Mouse (Mus musculus) midbrain, postnatal 0 days (tissue): Measurements from ENCODE around the gene Pear1. TPM values are rescaled to one million over a fixed set of nuclear protein-coding genes. Genes with fewer than 3 reads are reported as not detected.

Experiments
- ATAC-seq: fragments of 200-750 bp; cut with Nextera tagmentation; 2 replicates; pipeline ENCODE4 v1.8.0; 2017; ENCODE audit warnings: moderate number of reproducible peaks, mild to moderate bottlenecking, moderate TSS enrichment, moderate library complexity; ENCODE audit not compliant: low FRiP score
- DNase-seq: peaks from one replicate; pipeline ENCODE4 v3.0.0-alpha.2; 2015; ENCODE audit warnings: low spot score
- H3K27ac ChIP-seq: fragments of 300-500 bp; sonication (generic); 2 replicates; pipeline ENCODE4 v1.5.1; 2014; ENCODE audit warnings: low read depth, mild to moderate bottlenecking, low read length, mixed read lengths
- H3K27me3 ChIP-seq: fragments of 300-500 bp; sonication (generic); 2 replicates; pipeline ENCODE4 v1.6.1; 2014; ENCODE audit warnings: low read length, control low read depth, mixed read lengths; ENCODE audit not compliant: insufficient read depth
- H3K36me3 ChIP-seq: fragments of 300-500 bp; sonication (generic); 2 replicates; pipeline ENCODE4 v1.6.1; 2014; ENCODE audit warnings: low read length, control low read depth, mixed read lengths; ENCODE audit not compliant: insufficient read depth
- H3K4me1 ChIP-seq: fragments of 300-500 bp; sonication (generic); 2 replicates; pipeline ENCODE4 v1.6.1; 2014; ENCODE audit warnings: mild to moderate bottlenecking, control low read depth, antibody characterized with exemption, low read length, mixed read lengths; ENCODE audit not compliant: insufficient read depth
- H3K4me2 ChIP-seq: fragments of 300-500 bp; sonication (generic); 2 replicates; pipeline ENCODE4 v1.6.1; 2014; ENCODE audit warnings: low read depth, mild to moderate bottlenecking, low read length, mixed read lengths; ENCODE audit not compliant: poor library complexity, severe bottlenecking
- H3K4me3 ChIP-seq: fragments of 300-500 bp; sonication (generic); 2 replicates; pipeline ENCODE4 v1.5.1; 2014; ENCODE audit warnings: low read depth, mild to moderate bottlenecking, low read length, moderate library complexity
- H3K9ac ChIP-seq: fragments of 300-500 bp; sonication (generic); replicated peaks from 2 replicates; pipeline ENCODE4 v1.6.1; 2014; ENCODE audit warnings: mild to moderate bottlenecking, low read length, moderate library complexity, mixed read lengths; ENCODE audit not compliant: poor library complexity, severe bottlenecking
- H3K9me3 ChIP-seq: fragments of 300-500 bp; sonication (generic); 2 replicates; pipeline ENCODE4 v1.6.1; 2016; ENCODE audit warnings: low read length, control low read depth
- CTCF ChIP-seq: IDR thresholded peaks from 2 replicates; pipeline ENCODE4 v1.5.1; 2016; ENCODE audit warnings: antibody characterized with exemption, mild to moderate bottlenecking
- WGBS: fragments of 180-500 bp; shearing (Covaris S2); extraction: QIAGEN DNeasy Blood & Tissue Kit; methylation state at CpG from one replicate; pipeline ENCODE4 v1.1.7; 2014; 5-methylcytosine and 5-hydroxymethylcytosine counted together
- polyA plus RNA-seq: library from polyadenylated mRNA; unstranded; fragments of >200 nt; fragmentation: Nextera tagmentation; extraction: Ambion mirVana; gene quantifications from 2 replicates; pipeline ENCODE4 v1.2.1, GENCODE M21; 2015
- total RNA-seq: library from RNA; depleted of rRNA; stranded (reverse); fragments of >200 nt; gene quantifications from 2 replicates; pipeline ENCODE4 v1.2.3, GENCODE M21; 2014

The Pear1 gene
- total and polyA plus RNA-seq, 2 experiments from 2014 or later: 5.7 to 19.0 TPM

DNA sequence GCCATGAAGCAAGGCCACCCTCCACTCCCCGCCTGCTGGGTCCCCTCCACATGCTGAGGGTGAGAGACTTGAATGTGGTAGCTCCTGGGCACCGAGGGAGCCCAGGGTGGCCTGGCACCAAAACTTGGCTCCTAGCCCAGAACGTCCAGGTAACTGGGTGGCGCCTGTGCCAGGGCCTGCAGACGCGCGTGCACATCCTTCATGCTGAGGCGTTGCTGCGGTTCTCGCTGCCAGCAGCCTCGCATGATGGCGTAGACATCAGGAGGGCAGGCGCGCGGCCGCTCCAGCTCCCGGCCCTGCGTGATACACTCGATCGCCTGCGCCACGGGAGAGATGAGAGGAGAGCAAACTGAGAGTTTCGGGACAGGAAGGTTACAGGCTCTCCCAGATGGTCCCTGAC lies 45.8 kb downstream of the Pear1 start:
- Histone ChIP-seq H3K9me3 (no peaks in the 10 kb centered on the region), H3K27ac (no peak overlapping the region), H3K4me3 (no peak overlapping the region), H3K36me3 (no peaks in the 10 kb centered on the region), H3K27me3 (no peaks in the 10 kb centered on the region), H3K4me1 (no peaks in the 10 kb centered on the region), H3K4me2 (peak overlapping the region; percentile 29; the same call in 1 of the 2 replicates), H3K9ac (no peak overlapping the region)
- ATAC-seq: 0 out of 2 replicates have a peak, but pooled peaks have one; percentile 15
- 48% methylated on average over 23 of the region's 23 CpGs for WGBS
- no peak for TF ChIP-seq CTCF
- peak; percentile 36 for DNase-seq

DNA sequence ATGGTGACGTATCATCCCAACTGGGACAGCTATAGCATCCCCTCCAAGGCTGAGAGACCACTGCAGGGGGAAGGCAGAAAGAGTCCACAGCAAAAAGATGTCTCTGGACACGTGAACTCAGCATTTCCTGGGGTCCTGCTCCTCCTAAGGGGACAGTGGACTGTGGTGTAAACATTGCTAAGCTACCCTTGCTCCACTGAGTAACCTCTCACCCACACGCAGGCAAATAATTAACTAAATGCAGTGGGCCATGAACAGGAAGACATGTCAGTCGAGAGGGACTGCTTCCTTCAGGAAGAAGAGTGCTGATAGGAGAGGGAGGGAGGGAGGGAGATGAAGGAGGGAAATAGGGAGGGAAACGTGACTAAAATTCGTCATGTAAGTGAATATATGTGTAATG lies 53.0 kb downstream of the Pear1 start:
- Histone ChIP-seq H3K9ac (no peak overlapping the region), H3K4me3 (no peak overlapping the region), H3K27me3 (peaks cover 13% of the 10 kb centered on the region), H3K4me2 (no peak overlapping the region), H3K36me3 (no peaks in the 10 kb centered on the region), H3K27ac (no peak overlapping the region), H3K4me1 (no peaks in the 10 kb centered on the region), H3K9me3 (no peaks in the 10 kb centered on the region)
- DNase-seq (no peak), ATAC-seq (no peak)
- TF ChIP-seq CTCF: no peak
- WGBS: 49% methylated on average over 6 of the region's 6 CpGs

DNA sequence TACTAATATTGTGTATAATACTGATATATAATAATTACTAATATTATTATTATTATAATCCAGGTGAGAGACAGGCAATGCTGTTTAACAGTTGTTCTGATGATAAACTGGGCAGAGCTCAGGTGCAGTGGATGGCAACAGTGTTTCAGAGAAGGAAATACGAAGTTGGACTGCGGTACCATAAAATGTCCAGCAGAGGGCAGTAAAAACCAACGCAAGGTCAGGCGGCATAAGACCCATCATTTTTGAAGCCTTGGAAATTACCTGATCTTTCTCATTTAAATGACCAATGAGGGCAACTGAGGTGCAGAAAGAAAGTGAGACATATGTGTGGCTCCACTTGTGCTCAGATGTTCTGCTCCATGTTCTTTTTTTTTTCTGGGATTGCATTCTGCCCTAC lies 53.8 kb downstream of the Pear1 start:
- H3K4me1 ChIP-seq: no peaks in the 10 kb centered on the region
- H3K36me3 ChIP-seq: no peaks in the 10 kb centered on the region
- H3K27ac ChIP-seq: no peak overlapping the region
- H3K4me3 ChIP-seq: no peak overlapping the region
- H3K27me3 ChIP-seq: peaks cover 13% of the 10 kb centered on the region
- no peaks in the 10 kb centered on the region for H3K9me3 ChIP-seq
- 2% methylated on average over 4 of the region's 4 CpGs for WGBS
- no peak for ATAC-seq
- TF ChIP-seq CTCF: peak; percentile 95
- peak; percentile 71 for DNase-seq
- no peak overlapping the region for H3K9ac ChIP-seq
- no peak overlapping the region for H3K4me2 ChIP-seq

DNA sequence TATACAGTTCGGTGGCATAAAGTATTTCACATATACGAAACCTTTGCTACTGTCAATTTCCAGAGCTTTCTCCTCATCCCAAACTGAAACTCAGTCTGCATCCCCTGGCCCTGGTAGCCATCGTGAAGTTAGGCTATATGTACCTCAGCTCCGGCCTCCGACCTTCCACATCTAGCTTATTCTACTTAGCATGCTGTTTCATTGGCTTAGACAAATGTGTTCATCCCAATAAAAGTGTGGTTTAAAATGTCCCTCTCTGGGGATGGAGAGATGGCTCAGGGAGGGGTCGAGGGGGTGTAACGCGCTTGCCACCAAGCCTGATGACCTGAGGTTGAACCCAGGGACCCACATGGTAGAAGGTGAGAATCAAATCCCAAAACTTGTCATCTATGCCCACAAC lies 54.6 kb downstream of the Pear1 start:
- ATAC-seq: no peak
- no peak for TF ChIP-seq CTCF

DNA sequence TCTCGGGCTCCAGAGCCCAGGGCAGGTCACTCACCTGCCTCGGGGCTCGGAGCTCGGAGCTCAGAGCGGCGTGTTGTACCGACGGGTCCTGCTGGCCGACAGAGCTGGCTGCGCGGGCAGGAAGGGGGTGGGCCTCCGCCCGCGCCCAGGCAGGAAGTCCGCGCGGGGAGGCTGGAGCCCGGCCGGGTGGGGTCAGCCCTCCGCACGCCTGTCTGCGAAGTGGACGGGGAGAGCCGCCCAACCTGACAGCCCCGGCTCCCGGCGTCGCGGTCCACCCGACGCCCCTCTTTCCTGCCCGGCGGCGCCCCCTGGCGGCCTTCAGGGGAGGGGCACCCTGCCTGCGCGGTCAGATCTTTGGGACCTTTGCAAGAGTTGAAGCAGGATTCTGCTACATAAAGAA lies 55.3 kb downstream of the Pear1 start:
- DNase-seq (peak; percentile 41), ATAC-seq (peak; percentile 52; the same call in 1 of the 2 replicates)
- 3% methylated on average over 35 of the region's 37 CpGs for WGBS
- H3K9ac ChIP-seq: no peak overlapping the region
- peaks cover 13% of the 10 kb centered on the region for H3K27me3 ChIP-seq
- peak; percentile 76 for TF ChIP-seq CTCF
- H3K9me3 ChIP-seq: no peaks in the 10 kb centered on the region
- no peaks in the 10 kb centered on the region for H3K4me1 ChIP-seq
- no peaks in the 10 kb centered on the region for H3K36me3 ChIP-seq
- H3K4me3 ChIP-seq: peak overlapping the region; percentile 28
- H3K27ac ChIP-seq: no peak overlapping the region
- H3K4me2 ChIP-seq: peak overlapping the region; percentile 34

More for the DNA sequence above, 54.6 kb downstream of the Pear1 start:
- DNase-seq: no peak
- no peak overlapping the region for H3K9ac ChIP-seq
- H3K27me3 ChIP-seq: peaks cover 13% of the 10 kb centered on the region
- no peaks in the 10 kb centered on the region for H3K9me3 ChIP-seq
- H3K4me3 ChIP-seq: no peak overlapping the region
- H3K36me3 ChIP-seq: no peaks in the 10 kb centered on the region
- no peak overlapping the region for H3K27ac ChIP-seq
- WGBS: 91% methylated on average over 8 of the region's 8 CpGs
- H3K4me1 ChIP-seq: no peaks in the 10 kb centered on the region
- H3K4me2 ChIP-seq: no peak overlapping the region

DNA sequence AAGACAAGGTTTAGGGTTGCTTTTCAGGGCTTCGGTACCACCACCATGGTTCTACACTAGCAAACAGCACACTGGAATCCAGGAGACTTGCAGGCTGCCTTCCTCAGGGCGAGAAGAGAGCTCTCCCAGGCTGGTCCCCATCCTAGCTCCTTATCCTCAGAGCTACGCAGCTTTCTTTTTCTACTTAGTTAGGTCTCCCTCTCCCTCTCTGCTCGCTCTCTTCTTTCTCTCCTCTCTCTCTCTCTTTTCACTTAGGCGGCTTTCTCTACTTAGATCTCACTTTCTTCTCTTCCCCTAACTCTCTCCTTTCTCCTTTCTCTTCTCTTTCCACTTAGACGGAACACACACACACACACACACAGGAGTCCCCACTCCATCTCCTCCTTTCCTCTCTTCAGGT lies 55.7 kb downstream of the Pear1 start:
- Histone ChIP-seq H3K27ac (no peak overlapping the region; the same call in 1 of the 2 replicates), H3K4me3 (peak overlapping the region; percentile 28), H3K36me3 (no peaks in the 10 kb centered on the region), H3K9ac (no peak overlapping the region), H3K4me1 (no peaks in the 10 kb centered on the region), H3K9me3 (no peaks in the 10 kb centered on the region), H3K4me2 (peak overlapping the region; percentile 34), H3K27me3 (peaks cover 13% of the 10 kb centered on the region)
- no peak for TF ChIP-seq CTCF
- no peak for DNase-seq
- no peak for ATAC-seq
- WGBS: 54% methylated on average over 6 of the region's 6 CpGs
